Mouse (Mus musculus) liver, embryonic 11.5 days (tissue): Measurements from ENCODE around the gene Rnf166. TPM values are rescaled to one million over a fixed set of nuclear protein-coding genes. Genes with fewer than 3 reads are reported as not detected.

ENCODE experiments used
- ATAC-seq: fragments of 200-750 bp; cut with Nextera tagmentation; replicated peaks from 2 replicates; pipeline ENCODE4 v1.8.0; 2017; ENCODE audit warnings: moderate number of reproducible peaks, mild to moderate bottlenecking, moderate TSS enrichment, moderate library complexity; ENCODE audit not compliant: low FRiP score
- DNase-seq: peaks from one replicate; pipeline ENCODE4 v3.0.0-alpha.2; 2017; ENCODE audit warnings: low spot score
- H3K27ac ChIP-seq: fragments of 300-500 bp; sonication (generic); 2 replicates; pipeline ENCODE4 v1.5.1; 2014; ENCODE audit warnings: mild to moderate bottlenecking, low read depth, low read length, control low read depth
- H3K27me3 ChIP-seq: fragments of 300-500 bp; sonication (generic); replicated peaks from 2 replicates; pipeline ENCODE4 v1.6.1; 2014; ENCODE audit warnings: low read length, mixed read lengths; ENCODE audit not compliant: control insufficient read depth, insufficient read depth
- H3K36me3 ChIP-seq: fragments of 300-500 bp; sonication (generic); 2 replicates; pipeline ENCODE4 v1.6.1; 2014; ENCODE audit warnings: mild to moderate bottlenecking, low read length, moderate library complexity, mixed read lengths; ENCODE audit not compliant: control insufficient read depth, insufficient read depth
- H3K4me1 ChIP-seq: fragments of 300-500 bp; sonication (generic); replicated peaks from 2 replicates; pipeline ENCODE4 v1.6.1; 2014; ENCODE audit warnings: low read length, mixed read lengths; ENCODE audit not compliant: control insufficient read depth, insufficient read depth
- H3K4me2 ChIP-seq: fragments of 300-500 bp; sonication (generic); 2 replicates; pipeline ENCODE4 v1.6.1; 2014; ENCODE audit warnings: mild to moderate bottlenecking, control low read depth, moderate library complexity
- H3K4me3 ChIP-seq: fragments of 300-500 bp; sonication (generic); 2 replicates; pipeline ENCODE4 v1.5.1; 2014; ENCODE audit warnings: low read depth, low read length, control low read depth
- H3K9ac ChIP-seq: fragments of 300-500 bp; sonication (generic); 2 replicates; pipeline ENCODE4 v1.6.1; 2014; ENCODE audit warnings: low read depth, low read length, control low read depth
- H3K9me3 ChIP-seq: fragments of 300-500 bp; sonication (generic); 2 replicates; pipeline ENCODE4 v1.6.1; 2016; ENCODE audit warnings: low read length, inconsistent platforms, mixed read lengths; ENCODE audit not compliant: control insufficient read depth
- WGBS: fragments of 180-500 bp; shearing (Covaris S2); extraction: QIAGEN DNeasy Blood & Tissue Kit; methylation state at CpG from one replicate; pipeline ENCODE4 v1.1.7; 2014; 5-methylcytosine and 5-hydroxymethylcytosine counted together
- microRNA-seq: library from miRNA; unstranded; fragments of <30 nt; microRNA quantifications from one replicate; pipeline ENCODE4, GENCODE M21; 2017; ENCODE audit warnings: borderline number of aligned reads
- polyA plus RNA-seq: library from polyadenylated mRNA; unstranded; fragments of >200 nt; fragmentation: Nextera tagmentation; extraction: Ambion mirVana; gene quantifications from 2 replicates; pipeline ENCODE4 v1.2.1, GENCODE M21; 2014

The Rnf166 gene
- polyA plus RNA-seq, 1 experiment from 2014 or later = 26.8 TPM

DNA sequence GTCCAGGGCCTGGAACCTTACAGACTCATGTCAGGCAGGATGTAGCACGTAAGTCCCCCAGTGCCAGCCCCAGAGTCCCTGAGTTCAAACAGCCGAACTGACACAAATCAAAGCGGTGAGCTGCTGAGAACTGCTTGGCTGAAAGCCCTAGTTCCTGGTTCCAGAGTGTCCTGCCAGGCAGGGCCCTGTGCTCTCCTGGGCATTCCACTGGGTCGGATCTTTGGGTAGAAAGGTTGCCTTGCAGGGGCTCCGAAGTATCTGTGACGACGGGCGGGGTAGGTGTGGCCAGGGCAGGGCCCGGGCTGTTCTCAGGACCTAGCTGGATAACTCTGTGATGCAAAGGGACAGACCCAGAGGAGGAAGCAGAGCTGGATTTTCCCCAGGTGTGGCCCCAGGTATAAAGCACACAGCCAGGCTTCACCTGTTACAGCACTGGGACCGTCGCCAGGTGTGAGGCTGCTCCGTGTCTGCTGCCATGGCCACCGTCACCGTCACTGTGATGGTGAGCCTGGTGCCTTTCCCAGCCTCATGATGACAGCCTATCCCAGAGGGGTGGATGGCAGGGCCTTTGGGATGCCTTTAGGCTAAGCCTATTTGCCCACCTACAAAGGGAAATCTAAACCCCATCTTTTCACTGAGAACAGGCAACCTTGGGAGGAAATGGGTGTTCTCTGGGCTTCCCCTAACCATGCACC lies 54.3 kb downstream of the Rnf166 start, which contains the start of gene Il17c:
Il17c (plus strand) TSS at position 645 of the 695 bp plus-strand sequence.
- WGBS = 78% methylated on average over 14 of the region's 14 CpGs
- H3K4me1 ChIP-seq = no peaks in the 10 kb centered on the region

DNA sequence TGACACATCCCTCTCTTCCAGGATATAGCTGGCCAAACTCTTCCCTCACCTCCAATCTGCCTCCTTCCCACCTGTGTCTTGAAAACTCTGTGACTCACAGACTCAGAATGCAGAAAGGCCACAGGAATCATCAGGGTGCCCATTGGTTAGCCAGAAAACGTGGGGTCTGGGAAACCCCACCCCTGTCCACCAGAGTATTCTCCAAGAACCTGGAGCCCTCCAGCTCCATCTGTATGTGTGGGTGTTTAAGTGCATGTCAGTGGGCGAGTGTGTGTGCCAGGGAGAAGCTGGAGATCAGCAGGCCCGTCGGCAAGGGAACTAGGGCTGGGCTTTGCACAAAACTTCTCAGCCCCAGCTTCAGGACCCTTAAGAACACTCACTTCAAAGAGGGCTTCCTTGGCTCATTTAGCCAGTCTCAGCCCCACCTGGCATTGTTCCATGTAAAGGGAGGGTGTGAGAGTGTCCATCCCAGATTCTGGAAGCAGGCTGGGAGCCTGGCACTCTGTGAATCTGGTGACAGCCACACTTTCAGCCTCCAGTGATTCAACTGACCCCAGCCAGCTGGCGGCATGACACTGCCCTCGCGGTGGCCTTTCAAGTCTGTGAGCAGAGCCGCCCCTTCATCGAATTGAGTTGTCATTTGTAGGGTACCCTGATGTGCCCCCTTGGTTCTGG lies 55.8 kb downstream of the Rnf166 start:
- Histone ChIP-seq H3K9me3 (no peaks in the 10 kb centered on the region), H3K4me1 (no peaks in the 10 kb centered on the region), H3K4me2 (no peak overlapping the region), H3K36me3 (peaks cover 26% of the 10 kb centered on the region), H3K27ac (no peak overlapping the region), H3K27me3 (no peaks in the 10 kb centered on the region), H3K9ac (no peak overlapping the region), H3K4me3 (no peak overlapping the region)
- ATAC-seq (no peak), DNase-seq (no peak)
- WGBS = 76% methylated on average over 9 of the region's 9 CpGs

More for the DNA sequence above, 54.3 kb downstream of the Rnf166 start, which contains the start of gene Il17c:
- H3K36me3 ChIP-seq = peaks cover 16% of the 10 kb centered on the region
- no peaks in the 10 kb centered on the region for H3K27me3 ChIP-seq
- no peak for DNase-seq
- no peak within 1 kb of the TSS for H3K9ac ChIP-seq
- no peak for ATAC-seq
- no peak within 1 kb of the TSS for H3K27ac ChIP-seq
- no peaks in the 10 kb centered on the region for H3K9me3 ChIP-seq
- H3K4me3 ChIP-seq = no peak within 1 kb of the TSS
- no peak within 1 kb of the TSS for H3K4me2 ChIP-seq

Small RNA genes within 50 kb of the gene (microRNA-seq; reads per million reads assigned to microRNA genes)
- gene Gm24366 = not detected

Other genes starting within 250 kb of the Rnf166 start
- 22.7 and 26.5 TPM in 2 replicates for gene Zfpm1, start 193.9 kb downstream of the Rnf166 start, polyA plus RNA-seq
- not detected in 2 replicates for gene Trhr2, start 115.3 kb downstream of the Rnf166 start, polyA plus RNA-seq
- gene Zc3h18, start 99.5 kb downstream of the Rnf166 start, polyA plus RNA-seq = 41.3 and 44.2 TPM in 2 replicates
- gene Il17c, start 54.0 kb downstream of the Rnf166 start, polyA plus RNA-seq = not detected in 2 replicates
- 201 and 215 TPM in 2 replicates for gene Cyba, start 43.1 kb downstream of the Rnf166 start, polyA plus RNA-seq
- 36.5 and 40.6 TPM in 2 replicates for gene Mvd, start 32.6 kb downstream of the Rnf166 start, polyA plus RNA-seq
- 0.23 and 0.29 TPM in 2 replicates for gene Snai3, start 15.3 kb downstream of the Rnf166 start, polyA plus RNA-seq
- gene Ctu2, start 79 bp upstream of the Rnf166 start, polyA plus RNA-seq = 51.9 and 55.6 TPM in 2 replicates
- gene Piezo1, start 75.3 kb upstream of the Rnf166 start, polyA plus RNA-seq = 29.7 and 45.8 TPM in 2 replicates
- gene Cdt1, start 92.0 kb upstream of the Rnf166 start, polyA plus RNA-seq = 93.2 and 98.2 TPM in 2 replicates
- 400 and 425 TPM in 2 replicates for gene Aprt, start 100.8 kb upstream of the Rnf166 start, polyA plus RNA-seq
- gene Galns, start 135.4 kb upstream of the Rnf166 start, polyA plus RNA-seq = 6.5 and 6.6 TPM in 2 replicates
- gene Trappc2l, start 135.6 kb upstream of the Rnf166 start, polyA plus RNA-seq = 40.3 and 44.6 TPM in 2 replicates
- not detected in 2 replicates for gene Pabpn1l, start 146.7 kb upstream of the Rnf166 start, polyA plus RNA-seq
- gene Cbfa2t3, start 223.0 kb upstream of the Rnf166 start, polyA plus RNA-seq = 13.8 and 14.4 TPM in 2 replicates